Mouse (Mus musculus) forebrain, postnatal 0 days (tissue): ENCODE results near the gene Runx3. TPM values are rescaled to one million over a fixed set of nuclear protein-coding genes. Genes with fewer than 3 reads are reported as not detected.
"Not testable (repeated sequence)": the region's sequence is repeated elsewhere in the genome, so short reads cannot be mapped to it uniquely, and the experiment has no call there.

ENCODE experiments used
- ATAC-seq: fragments of 200-750 bp; cut with Nextera tagmentation; 2 replicates; pipeline ENCODE4 v1.8.0; 2017; ENCODE audit warnings: mild to moderate bottlenecking, moderate library complexity
- DNase-seq: peaks from one replicate; pipeline ENCODE4 v3.0.0-alpha.2; 2015
- H3K27ac ChIP-seq: fragments of 300-500 bp; sonication (generic); 2 replicates; pipeline ENCODE4 v1.5.1; 2014; ENCODE audit warnings: low read depth, mild to moderate bottlenecking, antibody characterized with exemption, low read length, moderate library complexity, mixed read lengths
- H3K27me3 ChIP-seq: fragments of 300-500 bp; sonication (generic); 2 replicates; pipeline ENCODE4 v1.6.1; 2014; ENCODE audit warnings: mild to moderate bottlenecking, low read length, mixed read lengths; ENCODE audit not compliant: insufficient read depth
- H3K36me3 ChIP-seq: fragments of 300-500 bp; sonication (generic); 2 replicates; pipeline ENCODE4 v1.6.1; 2014; ENCODE audit warnings: mild to moderate bottlenecking, moderate library complexity; ENCODE audit not compliant: insufficient read depth
- H3K4me1 ChIP-seq: fragments of 300-500 bp; sonication (generic); 2 replicates; pipeline ENCODE4 v1.6.1; 2014; ENCODE audit warnings: antibody characterized with exemption; ENCODE audit not compliant: insufficient read depth
- H3K4me2 ChIP-seq: fragments of 300-500 bp; sonication (generic); 2 replicates; pipeline ENCODE4 v1.6.1; 2014; ENCODE audit warnings: low read depth, mild to moderate bottlenecking, moderate library complexity
- H3K4me3 ChIP-seq: fragments of 300-500 bp; sonication (generic); 2 replicates; pipeline ENCODE4 v1.5.1; 2014; ENCODE audit warnings: low read depth, low read length, mixed read lengths
- H3K9ac ChIP-seq: fragments of 300-500 bp; sonication (generic); 2 replicates; pipeline ENCODE4 v1.6.1; 2014; ENCODE audit warnings: mild to moderate bottlenecking
- H3K9me3 ChIP-seq: fragments of 300-500 bp; sonication (generic); 2 replicates; pipeline ENCODE4 v1.6.1; 2016; ENCODE audit warnings: low read length
- CTCF ChIP-seq: sonication (generic); IDR thresholded peaks from 2 replicates; pipeline ENCODE4 v1.5.1; 2016; ENCODE audit warnings: antibody characterized with exemption, control low read depth, low read depth
- WGBS: fragments of 180-500 bp; shearing (Covaris S2); extraction: QIAGEN DNeasy Blood & Tissue Kit; methylation state at CpG from one replicate; pipeline ENCODE4 v1.1.7; 2014; 5-methylcytosine and 5-hydroxymethylcytosine counted together
- polyA plus RNA-seq: library from polyadenylated mRNA; unstranded; fragments of >200 nt; fragmentation: Nextera tagmentation; extraction: Ambion mirVana; gene quantifications from 2 replicates; pipeline ENCODE4 v1.2.1, GENCODE M21; 2015
- total RNA-seq: library from RNA; depleted of rRNA; stranded (reverse); fragments of >200 nt; gene quantifications from 2 replicates; pipeline ENCODE4 v1.2.3, GENCODE M21; 2014

The Runx3 gene
- total and polyA plus RNA-seq, 2 experiments from 2014 or later, result not detected

DNA sequence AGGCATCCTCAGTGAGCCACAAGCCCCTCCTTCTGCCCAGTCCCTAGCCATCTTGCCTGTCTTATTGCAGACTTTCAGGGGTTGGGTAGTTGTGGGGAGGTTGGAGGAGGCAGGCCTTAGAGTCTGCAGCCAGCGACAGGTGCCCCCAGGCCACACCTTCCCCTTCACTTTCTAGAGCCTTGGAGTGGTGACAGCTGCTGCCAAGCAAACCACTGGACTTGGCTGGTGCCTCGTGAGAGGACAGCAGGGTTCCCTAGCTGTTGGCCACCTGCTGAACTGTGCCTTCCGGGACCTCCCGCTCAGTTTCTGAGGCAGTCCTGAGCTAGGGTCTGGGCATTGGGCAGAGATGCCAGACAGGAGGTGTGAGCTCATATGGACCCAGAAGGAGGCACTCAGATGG is 49.0 kb downstream of the Runx3 start:
- Histone ChIP-seq H3K27me3 (peaks cover 13% of the 10 kb centered on the region), H3K4me2 (no peak overlapping the region), H3K36me3 (no peaks in the 10 kb centered on the region), H3K4me3 (no peak overlapping the region), H3K27ac (no peak overlapping the region), H3K9me3 (no peaks in the 10 kb centered on the region), H3K9ac (no peak overlapping the region), H3K4me1 (0 out of 2 replicates have a peak, but pooled peaks cover 2% of the 10 kb centered on the region)
- 61% methylated on average over 4 of the region's 4 CpGs for WGBS
- ATAC-seq, result no peak
- DNase-seq, result no peak
- TF ChIP-seq CTCF, result no peak

DNA sequence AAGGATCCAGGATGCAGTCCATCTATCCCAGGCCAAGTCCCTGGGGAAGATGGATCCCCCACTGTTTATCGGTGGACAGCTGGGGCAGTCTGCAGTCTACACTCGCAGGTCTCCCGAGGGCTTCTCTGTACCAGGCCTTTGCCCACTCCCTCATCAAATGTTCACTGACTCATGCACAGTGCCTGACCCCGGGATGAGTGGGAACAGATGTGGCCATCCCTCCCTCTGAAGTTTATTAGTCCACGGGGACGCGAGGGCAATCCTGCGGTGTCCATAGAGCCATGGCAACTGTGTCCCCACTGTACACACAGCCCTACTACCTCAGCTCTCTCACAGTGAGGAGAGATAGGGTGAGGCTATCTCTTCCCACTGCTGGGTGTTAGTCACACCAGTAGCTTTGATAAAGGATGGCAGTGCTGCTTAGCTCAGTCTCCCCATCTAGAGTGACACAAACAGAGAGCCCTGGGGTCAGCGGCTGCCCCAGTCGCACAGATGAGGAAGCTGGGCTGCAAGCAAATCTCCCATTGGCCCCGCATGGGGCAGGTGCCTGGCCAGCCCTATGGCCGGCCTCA is 50.9 kb downstream of the Runx3 start:
- H3K27me3 ChIP-seq, result peaks cover 22% of the 10 kb centered on the region
- ATAC-seq, result no peak

DNA sequence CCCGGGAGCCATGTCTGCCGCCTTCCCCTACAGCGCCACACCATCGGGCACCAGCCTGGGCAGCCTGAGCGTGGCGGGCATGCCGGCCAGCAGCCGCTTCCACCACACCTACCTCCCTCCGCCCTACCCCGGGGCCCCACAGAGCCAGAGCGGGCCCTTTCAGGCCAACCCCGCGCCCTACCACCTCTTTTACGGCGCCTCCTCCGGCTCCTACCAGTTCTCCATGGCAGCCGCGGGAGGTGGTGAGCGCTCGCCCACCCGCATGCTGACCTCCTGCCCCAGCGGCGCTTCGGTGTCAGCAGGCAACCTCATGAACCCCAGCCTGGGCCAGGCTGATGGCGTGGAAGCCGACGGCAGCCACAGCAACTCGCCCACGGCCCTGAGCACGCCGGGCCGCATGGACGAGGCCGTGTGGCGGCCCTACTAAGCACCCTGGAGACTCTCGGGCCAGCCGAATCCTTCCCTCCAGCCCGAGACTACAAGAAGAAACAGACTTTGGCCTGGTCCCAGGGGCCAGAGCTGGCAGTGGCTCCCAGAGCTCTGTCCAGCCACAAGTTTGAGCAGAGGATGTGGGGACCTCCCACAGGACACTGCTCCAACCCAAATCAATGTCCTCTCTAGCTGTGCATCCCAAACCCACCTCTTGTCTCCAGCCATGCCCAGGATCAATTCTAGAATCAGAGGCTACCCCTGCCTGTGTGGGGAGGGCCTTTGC is 55.1 kb downstream of the Runx3 start:
- H3K27me3 ChIP-seq, result peaks cover 11% of the 10 kb centered on the region
- H3K4me2 ChIP-seq, result peak overlapping the region; percentile 41
- H3K27ac ChIP-seq, result no peak overlapping the region
- H3K9me3 ChIP-seq, result no peaks in the 10 kb centered on the region
- DNase-seq, result no peak
- no peak for TF ChIP-seq CTCF
- peak overlapping the region; percentile 11; the same call in 1 of the 2 replicates for H3K4me3 ChIP-seq
- H3K4me1 ChIP-seq, result no peaks in the 10 kb centered on the region
- H3K9ac ChIP-seq, result no peak overlapping the region
- no peak for ATAC-seq
- no peaks in the 10 kb centered on the region for H3K36me3 ChIP-seq
- WGBS, result 7% methylated on average over 38 of the region's 38 CpGs

More for the DNA sequence above, 50.9 kb downstream of the Runx3 start:
- TF ChIP-seq CTCF, result no peak
- H3K4me1 ChIP-seq, result 0 out of 2 replicates have a peak, but pooled peaks cover 2% of the 10 kb centered on the region
- DNase-seq, result no peak
- no peaks in the 10 kb centered on the region for H3K36me3 ChIP-seq
- no peak overlapping the region for H3K4me3 ChIP-seq
- 82% methylated on average over 12 of the region's 12 CpGs for WGBS
- no peak overlapping the region for H3K9ac ChIP-seq
- H3K4me2 ChIP-seq, result no peak overlapping the region
- H3K27ac ChIP-seq, result no peak overlapping the region
- no peaks in the 10 kb centered on the region for H3K9me3 ChIP-seq

DNA sequence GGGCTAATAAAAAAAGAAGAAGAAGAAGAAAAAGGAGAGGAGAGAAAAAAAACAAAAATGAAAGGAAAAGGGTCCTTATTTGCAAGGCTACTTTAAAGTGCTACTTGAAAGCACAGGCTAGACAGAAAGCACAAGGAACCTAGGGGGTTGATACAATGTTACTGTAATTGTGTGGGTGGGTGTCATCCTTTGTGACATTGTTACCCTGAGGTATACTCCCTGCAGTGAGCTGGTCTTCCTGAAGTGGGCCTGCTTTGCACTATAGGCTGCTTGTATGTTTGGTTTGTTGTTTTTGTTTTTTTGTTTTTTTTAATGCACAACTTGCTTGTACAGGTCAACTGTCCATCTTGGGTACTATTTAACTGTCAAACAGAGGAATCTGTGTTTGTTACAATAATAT is 57.1 kb downstream of the Runx3 start:
- peaks cover 11% of the 10 kb centered on the region for H3K27me3 ChIP-seq
- H3K9ac ChIP-seq, result no peak overlapping the region
- H3K36me3 ChIP-seq, result no peaks in the 10 kb centered on the region
- no peak overlapping the region for H3K27ac ChIP-seq
- no peaks in the 10 kb centered on the region for H3K9me3 ChIP-seq
- TF ChIP-seq CTCF, result no peak
- H3K4me3 ChIP-seq, result no peak overlapping the region
- ATAC-seq (no peak), DNase-seq (no peak)
- no peaks in the 10 kb centered on the region for H3K4me1 ChIP-seq
- no peak overlapping the region for H3K4me2 ChIP-seq

DNA sequence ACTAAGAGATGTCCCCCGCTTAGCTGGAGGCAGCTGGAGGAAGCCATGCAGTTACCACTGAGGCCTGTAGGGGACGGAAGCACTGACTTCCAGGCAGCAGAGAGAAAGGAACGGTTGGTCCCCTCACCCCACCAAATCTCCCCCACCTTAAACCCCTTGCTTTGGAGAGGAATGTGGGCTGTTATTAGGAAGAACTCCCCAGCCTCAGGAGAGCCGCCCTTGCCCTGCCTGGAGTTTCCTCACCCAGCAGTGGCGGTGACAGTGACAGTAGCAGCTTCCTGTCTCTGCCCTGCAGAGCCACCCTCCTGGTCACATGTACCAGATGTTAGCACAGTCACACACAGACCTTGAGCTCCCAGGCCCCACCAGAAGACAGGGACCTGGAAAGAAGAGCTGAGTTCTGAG is 58.6 kb downstream of the Runx3 start:
- ATAC-seq, result no peak
- Histone ChIP-seq H3K27ac (no peak overlapping the region), H3K4me1 (no peaks in the 10 kb centered on the region), H3K9me3 (no peaks in the 10 kb centered on the region), H3K27me3 (peaks cover 11% of the 10 kb centered on the region), H3K4me3 (no peak overlapping the region), H3K4me2 (no peak overlapping the region), H3K9ac (no peak overlapping the region), H3K36me3 (no peaks in the 10 kb centered on the region)
- WGBS, result 26% methylated on average over 5 of the region's 5 CpGs
- no peak for DNase-seq
- peak; percentile 54 for TF ChIP-seq CTCF

DNA sequence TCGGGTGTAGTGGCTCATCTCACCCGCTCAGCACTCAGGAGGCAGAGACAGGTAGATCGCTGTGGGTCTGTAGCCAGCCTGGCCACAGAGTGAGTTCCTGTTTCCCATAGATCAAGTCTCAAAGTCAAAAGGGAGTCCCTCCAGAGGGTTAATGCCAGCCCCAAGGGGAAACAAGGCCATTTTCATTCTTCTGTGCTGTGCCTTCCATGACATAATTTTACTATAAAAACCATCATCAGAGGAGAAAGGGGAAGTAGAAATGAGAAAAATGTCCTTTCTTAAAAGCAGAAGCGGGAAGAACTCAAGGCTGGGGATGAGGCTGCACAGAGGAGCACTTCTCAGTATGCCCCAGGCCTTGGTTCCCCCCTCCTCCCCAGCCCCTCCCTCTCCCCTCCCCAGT is 61.4 kb downstream of the Runx3 start:
- no peak overlapping the region for H3K4me2 ChIP-seq
- H3K27ac ChIP-seq, result no peak overlapping the region
- no peaks in the 10 kb centered on the region for H3K4me1 ChIP-seq
- DNase-seq, result no peak
- no peaks in the 10 kb centered on the region for H3K27me3 ChIP-seq
- H3K4me3 ChIP-seq, result no peak overlapping the region
- no peak for TF ChIP-seq CTCF
- WGBS, result 91% methylated on average over 4 of the region's 4 CpGs
- H3K36me3 ChIP-seq, result no peaks in the 10 kb centered on the region
- no peaks in the 10 kb centered on the region for H3K9me3 ChIP-seq
- ATAC-seq, result no peak
- H3K9ac ChIP-seq, result no peak overlapping the region

DNA sequence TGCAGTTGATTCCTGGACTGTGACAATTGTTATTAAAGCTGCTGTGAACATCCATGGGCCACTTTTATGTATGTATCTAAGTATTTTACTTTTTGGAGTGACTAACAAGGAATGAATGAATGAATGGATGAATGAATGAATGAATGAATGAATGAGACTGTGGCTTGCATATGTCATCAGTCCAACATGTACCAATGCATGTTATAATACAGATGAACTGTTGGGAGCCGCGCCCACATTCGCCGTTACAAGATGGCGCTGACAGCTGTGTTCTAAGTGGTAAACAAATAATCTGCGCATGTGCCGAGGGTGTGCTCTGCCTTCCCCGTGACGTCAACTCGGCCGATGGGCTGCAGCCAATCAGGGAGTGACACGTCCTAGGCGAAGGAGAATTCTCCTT is 63.8 kb downstream of the Runx3 start:
- H3K4me2 ChIP-seq, H3K27ac ChIP-seq, DNase-seq, ATAC-seq, H3K27me3 ChIP-seq, H3K4me3 ChIP-seq, H3K4me1 ChIP-seq, H3K36me3 ChIP-seq, H3K9ac ChIP-seq, H3K9me3 ChIP-seq: not testable (repeated sequence)
- WGBS, result 96% methylated on average over 6 of the region's 13 CpGs
